Mouse (Mus musculus): ENCODE results near the gene Neu4. TPM values are rescaled to one million over a fixed set of nuclear protein-coding genes. Genes with fewer than 3 reads are reported as not detected.
"Not testable (repeated sequence)": the region's sequence is repeated elsewhere in the genome, so short reads cannot be mapped to it uniquely, and the experiment has no call there.

Neu4 gene
- 1 to 10 TPM; 7.1 to 7.3 TPM for total RNA-seq (2021)
- long read RNA-seq, experiment 1, full-length matches to known transcripts: 7 of 10 reads
- long read RNA-seq, experiment 1, partial matches to known transcripts: 1 of 10 reads
- long read RNA-seq, experiment 1, other reads (novel, unspliced or antisense): 2 of 10 reads
- long read RNA-seq, experiment 2, full-length matches to known transcripts: 5 of 8 reads
- long read RNA-seq, experiment 2, partial matches to known transcripts: 0 of 8 reads
- long read RNA-seq, experiment 2, other reads (novel, unspliced or antisense): 3 of 8 reads

DNA sequence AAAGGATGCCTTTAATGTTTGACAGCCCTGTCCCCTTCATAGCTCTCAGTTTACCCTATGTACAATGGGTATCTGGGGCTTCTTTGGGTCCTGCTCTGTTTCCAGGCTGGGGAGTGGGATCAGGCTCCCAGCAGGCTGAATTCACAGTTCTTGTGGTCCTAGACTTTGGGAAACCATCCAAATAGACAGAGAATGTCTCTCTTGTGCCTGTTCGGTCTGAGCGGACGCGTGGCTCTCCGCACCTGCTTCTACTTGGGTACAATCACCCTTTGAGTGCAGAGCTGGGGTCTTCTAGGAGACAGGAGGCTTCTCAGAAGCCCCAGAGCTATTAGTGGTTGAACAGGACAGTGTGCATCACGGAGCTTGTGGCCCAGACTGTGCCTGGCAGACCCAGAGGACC lies at the start of gene Neu4:
Neu4 (plus strand) TSS at position 301 of the 400 bp plus-strand sequence.
- H3K4me3 ChIP-seq: no peak within 1 kb of the TSS
- TF ChIP-seq CTCF (IDR thresholded peaks at IDR 0.05): no peak
- H3K27ac ChIP-seq: no peak within 1 kb of the TSS
- intact Hi-C loops (cut with DNase I): no loop called here
- no peak for DNase-seq (ENCODE audit: extremely low spot score in 1 of 2, low spot score in 2 of 2)

- H3K27ac ChIP-seq; intact Hi-C loops (cut with DNase I); DNase-seq (ENCODE audit: extremely low spot score in 1 of 2, low spot score in 2 of 2); H3K4me3 ChIP-seq: not testable (repeated sequence)
Measured at GRCm38 (mm10) chr1:93970797-93971196, 49.5 kb upstream of the Neu4 start.

GRCm38 (mm10) chr1:93975764-93976163 lies 44.5 kb upstream of the Neu4 start:
- intact Hi-C loops (cut with DNase I): not testable (repeated sequence)

DNA sequence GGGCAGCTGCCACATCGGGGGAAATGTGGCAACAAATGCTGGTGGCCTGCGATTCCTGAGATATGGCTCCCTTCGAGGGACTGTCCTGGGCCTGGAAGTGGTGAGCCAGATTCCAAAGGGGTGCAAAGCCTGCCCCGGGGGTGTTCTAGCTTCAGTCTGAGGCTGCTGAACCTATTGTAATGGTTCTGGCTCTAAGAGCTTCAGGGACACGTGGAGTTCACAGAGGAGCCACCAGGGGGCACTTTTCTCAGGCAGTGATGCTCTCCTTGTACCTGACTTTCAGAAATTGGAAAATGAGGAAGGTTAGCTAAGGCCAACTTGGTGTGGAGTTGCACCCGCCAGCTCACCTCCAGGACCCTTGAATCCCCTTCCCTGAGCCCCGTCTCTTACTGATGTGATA lies 42.0 kb upstream of the Neu4 start:
- H3K27ac ChIP-seq; intact Hi-C loops (cut with DNase I); H3K4me3 ChIP-seq; DNase-seq (ENCODE audit: extremely low spot score in 1 of 2, low spot score in 2 of 2): not testable (repeated sequence)

More at GRCm38 (mm10) chr1:93975764-93976163, 44.5 kb upstream of the Neu4 start:
- H3K27ac ChIP-seq; DNase-seq (ENCODE audit: extremely low spot score in 1 of 2, low spot score in 2 of 2); H3K4me3 ChIP-seq: not testable (repeated sequence)

DNA sequence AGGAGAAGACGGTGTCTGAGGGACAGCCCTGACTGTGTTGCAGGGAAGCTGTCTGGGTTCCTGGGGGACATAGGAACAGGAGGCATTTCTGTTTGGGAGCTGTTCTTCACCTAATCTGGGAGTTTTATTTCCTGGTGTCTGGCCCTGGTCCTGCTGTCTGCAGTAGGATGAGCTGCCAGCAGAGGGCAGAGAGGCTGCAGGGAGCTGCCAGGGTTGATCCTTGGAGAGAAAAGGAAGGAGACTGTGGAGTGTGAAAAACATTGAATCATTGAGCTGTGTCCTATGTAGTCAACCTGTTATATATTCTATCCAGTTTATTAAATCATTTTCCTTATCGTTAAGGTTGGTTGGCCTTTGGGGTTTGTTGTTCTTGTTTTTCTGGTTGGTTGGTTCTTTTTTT lies 39.3 kb upstream of the Neu4 start:
- H3K4me3 ChIP-seq; H3K27ac ChIP-seq; DNase-seq (ENCODE audit: extremely low spot score in 1 of 2, low spot score in 2 of 2); intact Hi-C loops (cut with DNase I): not testable (repeated sequence)

DNA sequence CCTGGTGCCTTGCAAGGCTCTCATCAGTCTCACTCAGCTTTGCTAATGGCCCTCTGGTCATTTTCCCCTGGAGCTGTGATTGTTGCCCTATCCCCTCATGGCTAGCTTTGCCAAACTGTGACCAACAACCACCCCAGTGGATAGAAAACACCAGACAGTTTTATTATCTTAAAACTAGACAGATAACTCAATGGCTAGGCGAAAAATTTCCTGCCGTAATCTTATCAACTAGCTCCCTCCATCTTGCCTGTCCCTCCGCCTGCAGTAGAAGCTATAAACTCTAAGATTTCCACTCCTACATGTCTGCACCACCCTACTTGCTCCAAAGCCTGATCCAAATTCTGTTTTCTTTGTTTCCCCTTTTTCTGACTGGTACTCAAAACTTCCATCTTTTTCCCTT lies 34.1 kb upstream of the Neu4 start:
- intact Hi-C loops (cut with DNase I): loop anchor here (5.0 kb wide), 2 partner anchors 41 to 91 kb away; no protein-coding TSS in a partner anchor
- TF ChIP-seq CTCF (IDR thresholded peaks at IDR 0.05): no peak
- DNase-seq (ENCODE audit: extremely low spot score in 1 of 2, low spot score in 2 of 2): no peak

GRCm38 (mm10) chr1:93988786-93989185 lies 31.5 kb upstream of the Neu4 start:
- TF ChIP-seq CTCF (IDR thresholded peaks at IDR 0.05): no peak; the same call in 1 of the 2 replicates
- intact Hi-C loops (cut with DNase I): loop anchor here (5.0 kb wide), 2 partner anchors 39 to 89 kb away; no protein-coding TSS in a partner anchor
- DNase-seq (ENCODE audit: extremely low spot score in 1 of 2, low spot score in 2 of 2): no peak
- H3K4me3 ChIP-seq: no peak overlapping the region
- H3K27ac ChIP-seq: no peak overlapping the region

More for the DNA sequence above, 34.1 kb upstream of the Neu4 start:
- no peak overlapping the region for H3K4me3 ChIP-seq
- H3K27ac ChIP-seq: no peak overlapping the region

DNA sequence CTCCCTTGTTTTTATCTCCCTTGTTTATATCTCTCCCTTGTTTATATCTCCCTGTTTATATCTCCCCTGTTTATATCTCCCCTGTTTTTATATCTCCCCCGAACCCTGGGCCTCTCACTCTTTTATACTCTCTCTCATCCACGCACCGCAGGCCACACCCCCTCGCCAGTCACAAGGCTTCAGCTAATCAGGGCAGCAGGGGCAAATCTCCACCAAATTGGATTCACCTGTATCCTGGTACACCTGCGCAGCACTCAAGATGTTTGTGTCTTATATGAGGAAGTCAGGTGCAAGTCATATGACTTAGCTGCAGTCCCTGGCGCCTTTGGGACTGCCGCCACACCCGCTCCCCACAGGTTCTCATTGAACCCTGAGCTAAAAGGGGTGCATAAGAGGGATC lies 30.0 kb upstream of the Neu4 start, which contains the start of gene Gal3st2c:
Gal3st2c (plus strand) TSS at position 301 of the 400 bp plus-strand sequence.
- H3K27ac ChIP-seq; intact Hi-C loops (cut with DNase I); H3K4me3 ChIP-seq; DNase-seq (ENCODE audit: extremely low spot score in 1 of 2, low spot score in 2 of 2): not testable (repeated sequence)

DNA sequence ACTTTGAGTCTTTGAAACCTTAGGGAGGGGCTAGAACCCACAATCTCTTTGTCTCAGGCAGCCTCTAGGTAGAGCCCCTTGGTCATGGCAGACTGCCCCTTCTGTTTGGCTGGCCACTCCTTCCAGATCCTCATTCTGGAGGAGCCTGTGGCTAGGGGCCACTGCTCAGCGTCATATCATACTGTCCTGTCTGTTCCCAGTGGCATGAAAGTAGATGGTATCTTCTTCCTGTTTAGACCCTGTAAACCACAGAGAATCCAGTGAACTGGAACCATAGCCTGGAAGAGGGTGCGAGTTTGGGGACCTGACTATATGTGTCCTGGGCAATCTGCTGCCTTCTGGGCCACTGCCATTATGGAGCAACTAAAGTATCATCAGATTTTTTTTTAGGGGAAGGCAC lies 29.2 kb upstream of the Neu4 start:
- intact Hi-C loops (cut with DNase I): not testable (repeated sequence)

GRCm38 (mm10) chr1:93991491-93991890 lies 28.8 kb upstream of the Neu4 start:
- intact Hi-C loops (cut with DNase I); H3K27ac ChIP-seq; DNase-seq (ENCODE audit: extremely low spot score in 1 of 2, low spot score in 2 of 2); H3K4me3 ChIP-seq: not testable (repeated sequence)

More for the DNA sequence above, 29.2 kb upstream of the Neu4 start:
- H3K27ac ChIP-seq; H3K4me3 ChIP-seq; DNase-seq (ENCODE audit: extremely low spot score in 1 of 2, low spot score in 2 of 2): not testable (repeated sequence)

GRCm38 (mm10) chr1:94001023-94001422 lies 19.2 kb upstream of the Neu4 start:
- intact Hi-C loops (cut with DNase I): loop anchor here (10.0 kb wide), 1 partner anchor 184 kb away; no protein-coding TSS in a partner anchor
- no peak for TF ChIP-seq CTCF (IDR thresholded peaks at IDR 0.05)
- H3K27ac ChIP-seq: no peak overlapping the region
- no peak for DNase-seq (ENCODE audit: extremely low spot score in 1 of 2, low spot score in 2 of 2)
- no peak overlapping the region for H3K4me3 ChIP-seq

DNA sequence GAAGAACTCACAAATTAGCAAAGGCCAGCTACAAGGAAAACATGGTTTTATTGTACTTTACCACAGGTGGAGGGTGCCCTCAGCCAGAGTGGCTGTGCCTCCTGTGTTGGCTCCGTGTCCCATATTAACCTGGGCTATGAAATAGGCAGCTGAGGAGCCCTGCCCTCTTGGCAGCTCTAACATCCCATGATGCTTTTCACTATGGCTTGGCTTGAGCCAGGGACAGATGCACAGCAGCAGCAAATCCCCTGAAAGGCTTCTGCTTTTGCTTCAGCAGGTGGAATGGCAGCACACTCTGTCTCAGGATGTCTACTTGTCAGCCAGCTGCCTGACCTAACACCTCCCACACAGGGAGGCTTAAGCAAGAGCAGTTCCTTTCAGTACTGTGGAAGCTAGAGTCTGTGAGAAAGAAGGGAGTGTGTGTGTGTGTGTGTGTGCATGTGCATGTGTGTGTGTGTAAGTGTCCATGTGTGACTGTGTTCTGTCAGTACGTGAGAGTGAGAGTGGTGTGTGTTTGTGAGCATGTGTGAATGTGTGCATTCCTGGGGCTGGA lies 14.2 kb upstream of the Neu4 start:
- DNase-seq (ENCODE audit: extremely low spot score in 1 of 2, low spot score in 2 of 2); H3K4me3 ChIP-seq: not testable (repeated sequence)
- intact Hi-C loops (cut with DNase I): loop anchor here (10.0 kb wide), 1 partner anchor 179 kb away; no protein-coding TSS in a partner anchor

DNA sequence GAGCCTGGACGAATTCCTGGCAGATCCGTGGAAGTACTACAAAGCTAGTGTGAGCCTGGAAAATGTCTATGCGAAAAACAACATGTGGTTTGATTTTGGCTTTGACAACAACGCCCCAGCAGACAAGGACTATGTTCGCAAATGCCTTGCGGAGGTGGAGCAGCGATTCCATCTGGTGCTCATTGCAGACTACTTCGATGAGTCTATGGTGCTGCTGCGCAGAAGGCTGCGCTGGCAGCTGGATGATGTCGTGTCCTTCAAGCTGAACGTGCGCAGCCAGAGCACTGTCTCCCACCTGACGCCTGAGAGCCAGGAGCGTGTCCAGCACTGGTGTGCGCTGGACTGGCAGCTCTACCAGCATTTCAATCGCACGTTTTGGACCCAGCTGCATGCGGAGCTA lies 11.4 kb upstream of the Neu4 start:
- peak; percentile 63 to 67 for DNase-seq (ENCODE audit: extremely low spot score in 1 of 2, low spot score in 2 of 2)
- not testable (repeated sequence) for H3K4me3 ChIP-seq, H3K27ac ChIP-seq
- intact Hi-C loops (cut with DNase I): loop anchor here (10.0 kb wide), 1 partner anchor 176 kb away; no protein-coding TSS in a partner anchor

More for the DNA sequence above, 14.2 kb upstream of the Neu4 start:
- H3K27ac ChIP-seq: not testable (repeated sequence)

Measured in left cerebral cortex, adult 2 months (tissue).